Mouse (Mus musculus) megakaryocyte progenitor cell, adult 5-6 weeks (primary cell): ENCODE measurements around the gene Cnr1. TPM values are rescaled to one million over a fixed set of nuclear protein-coding genes. Genes with fewer than 3 reads are reported as not detected.

ENCODE experiments used
- ATAC-seq: replicated peaks from 2 replicates; pipeline ENCODE4 v1.8.0; 2016; ENCODE audit warnings: mild to moderate bottlenecking, moderate TSS enrichment, inconsistent platforms; ENCODE audit not compliant: poor library complexity
- total RNA-seq, 2 experiments: library from RNA; stranded (forward) in 1 of 2; stranded (reverse) in 1 of 2; fragments of 157-497, 149-512 nt in 1 of 2; fragments of 200-1000 nt in 1 of 2; gene quantifications; 2 replicates each; pipeline versions ENCODE4 v1.2.3 to v1.2.4; 2015 to 2017

The Cnr1 gene
- total RNA-seq, 2 experiments from 2014 or later: not detected

DNA sequence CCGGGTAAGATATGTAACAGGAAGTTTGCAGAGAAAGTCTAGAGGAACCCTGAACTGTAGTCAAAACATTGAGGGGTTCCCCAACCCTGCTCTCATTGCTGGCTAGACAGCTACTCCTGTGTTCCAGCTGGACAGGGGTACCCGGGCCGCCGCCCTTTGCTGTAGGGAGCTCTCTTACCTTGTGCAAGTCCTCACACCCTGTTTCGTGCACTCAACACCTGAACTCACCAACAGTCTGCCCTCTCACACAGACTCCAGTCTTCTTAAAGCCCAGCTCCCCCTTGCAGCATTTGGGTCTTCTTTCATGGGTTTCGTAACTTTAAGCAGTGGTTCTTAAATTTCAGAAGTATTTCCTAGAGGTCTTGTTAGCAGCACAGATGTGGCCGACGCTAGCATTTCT lies 7.0 kb downstream of the Cnr1 start:
- ATAC-seq: no peak

DNA sequence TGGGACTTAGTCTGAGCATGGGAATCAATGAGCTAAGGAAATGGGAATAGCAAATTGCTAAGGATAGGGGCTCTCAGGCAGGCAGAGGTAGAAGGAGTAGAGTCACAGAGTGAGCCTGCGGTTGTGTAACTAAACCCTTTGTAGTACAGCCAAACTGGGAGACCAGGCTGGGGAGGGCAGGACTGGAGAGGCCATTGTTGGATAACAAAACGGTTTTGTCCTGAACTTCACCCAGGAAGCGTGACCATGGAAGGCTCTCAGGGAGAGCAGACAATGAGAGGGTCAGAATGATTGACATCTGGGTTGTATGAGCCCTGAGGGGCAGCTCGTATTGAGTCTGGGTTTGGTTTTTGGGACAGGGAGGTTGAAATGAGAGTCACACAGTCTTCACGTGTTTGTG lies 17.2 kb downstream of the Cnr1 start:
- no peak for ATAC-seq

DNA sequence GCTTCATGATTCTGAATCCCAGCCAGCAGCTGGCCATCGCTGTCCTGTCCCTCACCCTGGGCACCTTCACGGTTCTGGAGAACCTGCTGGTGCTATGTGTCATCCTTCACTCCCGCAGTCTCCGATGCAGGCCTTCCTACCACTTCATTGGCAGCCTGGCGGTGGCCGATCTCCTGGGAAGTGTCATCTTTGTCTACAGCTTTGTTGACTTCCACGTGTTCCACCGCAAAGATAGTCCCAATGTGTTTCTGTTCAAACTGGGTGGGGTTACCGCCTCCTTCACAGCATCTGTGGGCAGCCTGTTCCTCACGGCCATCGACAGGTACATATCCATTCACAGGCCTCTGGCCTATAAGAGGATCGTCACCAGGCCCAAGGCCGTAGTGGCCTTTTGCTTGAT lies 19.5 kb downstream of the Cnr1 start:
- ATAC-seq: no peak

DNA sequence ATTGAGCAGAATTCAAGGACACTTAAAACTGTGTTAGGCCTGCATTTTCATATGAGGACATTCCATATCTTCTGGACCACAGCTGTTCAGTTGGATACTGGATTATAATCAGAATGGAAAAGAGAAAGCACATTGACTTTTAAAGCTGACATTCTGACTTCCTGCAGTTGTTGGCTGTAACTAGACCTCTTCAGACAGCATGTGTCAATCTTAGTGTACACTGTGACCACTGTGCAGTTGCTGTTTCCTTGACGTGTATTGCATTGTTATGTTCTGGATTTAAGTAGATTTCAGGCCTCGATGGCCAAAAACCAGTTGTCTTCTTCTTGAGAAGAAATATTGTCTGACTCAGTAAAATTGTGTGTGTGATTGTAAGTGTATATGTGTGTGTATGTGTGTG lies 21.3 kb downstream of the Cnr1 start:
- no peak for ATAC-seq

DNA sequence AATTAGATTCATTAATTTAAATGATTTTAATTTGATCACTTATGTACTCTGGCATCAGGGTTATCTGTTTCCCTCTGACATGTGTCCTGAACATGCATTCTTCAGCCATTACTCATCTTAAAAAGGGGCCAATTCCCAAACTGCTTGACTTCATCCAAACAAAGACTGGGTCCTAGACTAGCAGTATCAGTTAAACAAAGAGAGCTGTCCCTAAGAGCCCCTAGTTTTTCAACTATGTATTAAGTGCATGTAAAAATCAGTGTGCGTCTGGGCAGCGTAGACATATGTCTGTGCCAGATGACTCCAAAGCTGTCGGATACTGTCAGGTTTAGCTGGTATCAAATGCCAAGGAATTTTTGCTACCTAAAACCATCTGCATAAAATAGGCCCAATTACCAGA lies 23.2 kb downstream of the Cnr1 start:
- no peak for ATAC-seq

DNA sequence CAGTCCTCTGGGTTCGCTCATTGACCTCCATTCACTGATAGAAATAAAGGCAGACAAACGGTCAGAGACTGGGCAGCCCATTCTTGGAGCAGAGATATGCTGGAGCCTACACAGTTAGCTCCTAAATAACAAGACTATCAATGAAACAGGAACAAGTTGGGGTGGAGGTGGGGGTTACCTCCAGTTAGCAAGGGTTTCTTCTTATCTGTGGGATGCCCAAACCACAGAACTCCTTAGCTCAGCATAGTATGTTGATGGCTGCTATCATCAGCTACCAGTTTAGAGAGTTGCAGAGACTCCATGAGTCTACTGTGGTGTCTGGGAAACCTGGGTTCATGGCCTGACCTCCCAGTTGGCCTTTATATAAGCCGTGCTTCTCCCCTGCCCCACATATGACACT lies 33.0 kb downstream of the Cnr1 start:
- ATAC-seq: peak; percentile 81

DNA sequence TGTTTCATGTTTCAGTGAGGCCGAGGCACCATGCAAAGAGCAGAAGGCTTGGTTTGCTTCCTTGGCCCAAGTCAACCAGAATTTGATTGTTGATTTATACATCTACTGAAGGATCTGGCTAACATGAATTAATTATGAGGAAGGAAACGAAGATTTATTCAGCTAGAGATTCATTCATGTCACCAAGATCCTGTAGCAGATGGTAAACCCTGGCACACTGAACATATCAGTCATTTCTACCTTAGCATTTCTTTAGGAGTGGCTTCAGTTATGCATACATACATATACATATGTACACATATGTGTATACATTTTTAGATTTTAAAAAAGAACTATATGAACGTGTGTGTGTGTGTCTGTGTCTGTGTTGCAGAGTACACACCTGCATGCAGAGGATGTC lies 34.1 kb downstream of the Cnr1 start:
- no peak for ATAC-seq

DNA sequence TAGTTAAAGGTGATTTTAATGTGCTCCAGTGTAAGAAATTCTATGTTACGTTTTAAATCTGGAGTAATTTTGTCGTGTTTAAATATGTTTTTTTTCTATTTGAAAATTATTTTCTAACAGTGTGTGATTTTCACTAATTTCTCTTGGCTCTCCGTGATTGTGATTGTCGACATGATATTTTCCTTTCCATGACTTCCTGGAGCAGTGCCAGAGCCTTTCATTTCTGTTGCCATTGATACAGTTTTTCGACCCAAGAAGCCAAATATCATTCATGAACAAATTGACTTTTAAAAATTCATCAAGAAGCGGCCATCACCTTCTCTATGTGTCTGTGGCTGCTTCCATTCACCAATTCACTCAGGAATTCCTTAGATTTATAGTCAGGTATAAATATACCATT lies 35.4 kb downstream of the Cnr1 start:
- no peak for ATAC-seq

DNA sequence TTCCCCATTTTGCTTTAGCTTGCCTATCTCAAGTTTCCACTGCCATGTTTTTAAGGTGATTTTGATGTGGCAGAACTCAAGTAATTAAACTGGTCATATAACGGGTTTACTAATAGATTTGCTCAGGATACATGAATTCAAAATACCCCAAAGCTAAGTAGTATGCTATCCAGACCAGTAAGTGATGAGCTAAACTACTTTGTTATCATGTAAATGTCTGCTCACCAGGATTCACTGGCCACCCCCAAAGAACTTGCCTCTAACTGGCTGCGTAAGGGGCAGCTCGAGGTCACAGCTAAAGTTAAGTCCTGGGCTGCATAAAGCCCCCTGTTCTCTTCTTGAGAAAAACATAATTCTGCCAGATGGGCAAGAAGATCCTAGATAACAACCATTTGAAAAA lies 46.3 kb downstream of the Cnr1 start:
- no peak for ATAC-seq

DNA sequence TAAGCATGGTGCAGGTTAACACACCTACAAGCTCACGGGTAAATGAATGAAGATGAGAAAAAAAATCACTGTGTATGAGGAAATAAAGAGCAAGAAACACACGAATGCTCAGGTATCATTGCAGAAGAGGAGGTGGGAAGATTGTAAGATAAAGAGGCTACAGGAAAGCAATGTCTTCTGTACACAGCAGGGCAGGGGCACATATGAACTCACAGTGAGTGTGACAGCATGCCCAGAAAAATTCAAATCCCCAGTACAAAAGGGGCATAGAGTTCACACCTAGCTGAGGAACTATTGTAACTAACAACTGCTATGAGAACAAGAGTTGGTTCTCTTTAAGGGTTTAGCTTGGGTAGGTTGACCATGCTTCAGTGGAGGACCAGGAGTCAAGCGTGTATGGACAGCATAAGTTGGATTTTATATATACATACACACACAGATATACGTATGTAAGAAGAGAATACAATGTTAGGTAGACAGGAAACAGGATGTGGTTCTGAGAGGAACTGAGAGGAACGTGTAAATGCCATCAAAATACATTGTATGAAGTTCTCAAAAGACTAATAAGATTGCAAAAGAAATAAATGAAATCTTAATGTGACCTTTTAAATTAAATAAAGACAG lies 64.2 kb downstream of the Cnr1 start:
- ATAC-seq: no peak

DNA sequence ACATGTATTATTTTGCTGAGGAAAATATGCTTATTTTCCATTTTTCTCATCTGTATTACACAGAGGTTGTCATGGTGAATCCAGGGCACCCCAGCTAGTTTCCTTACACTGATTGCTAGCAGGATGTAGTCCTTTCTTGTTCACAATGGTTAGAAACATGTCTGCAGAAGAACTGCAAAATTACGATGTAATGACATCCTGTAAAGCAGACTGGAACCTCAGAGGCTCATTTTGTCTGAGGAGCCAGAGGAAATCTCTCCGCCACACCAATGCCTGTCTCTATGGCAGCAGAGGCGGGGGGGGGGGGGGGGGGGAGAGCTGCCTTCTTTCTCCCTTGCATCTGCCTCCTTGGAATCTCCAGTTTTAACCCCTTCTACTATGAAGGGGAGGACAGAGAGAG lies 68.3 kb downstream of the Cnr1 start:
- ATAC-seq: no peak

DNA sequence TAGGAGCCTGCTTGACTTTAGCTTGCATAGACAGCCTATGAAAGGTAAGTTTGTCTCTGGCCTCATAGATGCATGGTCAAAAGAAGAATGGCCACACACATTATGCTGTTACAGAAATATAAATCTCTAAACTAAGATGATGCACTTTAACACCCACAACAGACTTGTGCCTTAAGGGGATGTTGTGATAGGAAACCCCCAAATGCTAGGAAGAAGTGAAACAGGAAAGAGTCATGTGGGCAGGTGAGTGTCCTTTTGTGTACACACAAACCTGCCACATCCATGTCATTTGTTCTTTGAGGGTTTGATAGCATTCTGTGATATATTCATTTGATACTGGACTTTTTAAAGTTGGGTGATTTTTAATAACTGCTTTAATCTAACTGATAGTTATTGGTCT lies 72.0 kb downstream of the Cnr1 start:
- ATAC-seq: no peak

Other genes with a start within 250 kb of the Cnr1 start
- 0.59 TPM in 1 of 2 replicates, not detected in the other for gene Spaca1, start 125.6 kb downstream of the Cnr1 start, total RNA-seq (2015)
- 1.1 and 2.1 TPM in 2 replicates for gene Spaca1, start 125.6 kb downstream of the Cnr1 start, total RNA-seq (2017)